Mouse (Mus musculus) heart, adult 2 months (tissue): ENCODE results near the gene Cst9.

Experiments
- CTCF ChIP-seq: fragments of 200-600 bp; IDR thresholded peaks from 2 replicates; pipeline ENCODE4 v1.8.1; 2022; ENCODE audit warnings: antibody characterized with exemption, mild to moderate bottlenecking, moderate library complexity
- EP300 ChIP-seq: fragments of 200-500 bp; IDR thresholded peaks from 2 replicates; pipeline ENCODE4 v1.6.1; 2011; ENCODE audit warnings: low read depth, low read length, control low read depth; ENCODE audit not compliant: insufficient read depth
- POLR2A ChIP-seq: fragments of 200-500 bp; IDR thresholded peaks from 2 replicates; pipeline ENCODE4 v1.6.1; 2011; ENCODE audit warnings: mild to moderate bottlenecking, low read depth, low read length, control low read depth; ENCODE audit not compliant: insufficient read depth

- TF ChIP-seq CTCF (no peak), POLR2A (no peak), EP300 (0 out of 2 replicates have a peak, but pooled peaks have one; percentile 21)
Measured at GRCm38 (mm10) chr2:148877016-148877770, 42.2 kb downstream of the Cst9 start.
